Mouse (Mus musculus) megakaryocyte progenitor cell, adult 5-6 weeks (primary cell): Measurements from ENCODE around the gene 1700016K19Rik. TPM values are rescaled to one million over a fixed set of nuclear protein-coding genes. Genes with fewer than 3 reads are reported as not detected.
"Not testable (repeated sequence)": the region's sequence is repeated elsewhere in the genome, so short reads cannot be mapped to it uniquely, and the experiment has no call there.

Experiments
- ATAC-seq: replicated peaks from 2 replicates; pipeline ENCODE4 v1.8.0; 2016; ENCODE audit warnings: mild to moderate bottlenecking, moderate TSS enrichment, inconsistent platforms; ENCODE audit not compliant: poor library complexity
- total RNA-seq, 2 experiments: library from RNA; stranded (forward) in 1 of 2; stranded (reverse) in 1 of 2; fragments of 157-497, 149-512 nt in 1 of 2; fragments of 200-1000 nt in 1 of 2; gene quantifications; 2 replicates each; pipeline versions ENCODE4 v1.2.3 to v1.2.4; 2015 to 2017

The 1700016K19Rik gene
- total RNA-seq, 2 experiments from 2014 or later = not detected

GRCm38 (mm10) chr11:75984581-75984980, 15.1 kb upstream of the 1700016K19Rik start:
- no peak for ATAC-seq

DNA sequence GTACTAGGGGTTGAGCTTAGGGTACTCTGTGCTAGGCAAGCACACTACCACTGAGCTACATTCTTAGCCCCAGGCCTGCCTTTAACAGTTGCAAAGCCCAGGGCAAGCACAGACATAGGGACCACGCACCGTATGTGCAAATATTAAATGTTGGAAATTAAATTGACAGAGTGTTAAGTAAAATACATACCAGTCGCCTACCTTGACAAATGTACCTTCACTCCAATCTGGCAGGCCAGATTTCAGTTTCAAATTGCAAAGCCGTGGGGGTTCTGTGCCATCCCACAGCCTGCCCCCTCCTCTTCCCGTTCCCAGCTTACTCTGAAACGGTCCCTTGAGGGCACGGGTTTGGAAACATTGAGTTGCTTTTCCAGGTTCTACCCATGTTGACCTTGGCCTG, 13.8 kb upstream of the 1700016K19Rik start:
- ATAC-seq = no peak

DNA sequence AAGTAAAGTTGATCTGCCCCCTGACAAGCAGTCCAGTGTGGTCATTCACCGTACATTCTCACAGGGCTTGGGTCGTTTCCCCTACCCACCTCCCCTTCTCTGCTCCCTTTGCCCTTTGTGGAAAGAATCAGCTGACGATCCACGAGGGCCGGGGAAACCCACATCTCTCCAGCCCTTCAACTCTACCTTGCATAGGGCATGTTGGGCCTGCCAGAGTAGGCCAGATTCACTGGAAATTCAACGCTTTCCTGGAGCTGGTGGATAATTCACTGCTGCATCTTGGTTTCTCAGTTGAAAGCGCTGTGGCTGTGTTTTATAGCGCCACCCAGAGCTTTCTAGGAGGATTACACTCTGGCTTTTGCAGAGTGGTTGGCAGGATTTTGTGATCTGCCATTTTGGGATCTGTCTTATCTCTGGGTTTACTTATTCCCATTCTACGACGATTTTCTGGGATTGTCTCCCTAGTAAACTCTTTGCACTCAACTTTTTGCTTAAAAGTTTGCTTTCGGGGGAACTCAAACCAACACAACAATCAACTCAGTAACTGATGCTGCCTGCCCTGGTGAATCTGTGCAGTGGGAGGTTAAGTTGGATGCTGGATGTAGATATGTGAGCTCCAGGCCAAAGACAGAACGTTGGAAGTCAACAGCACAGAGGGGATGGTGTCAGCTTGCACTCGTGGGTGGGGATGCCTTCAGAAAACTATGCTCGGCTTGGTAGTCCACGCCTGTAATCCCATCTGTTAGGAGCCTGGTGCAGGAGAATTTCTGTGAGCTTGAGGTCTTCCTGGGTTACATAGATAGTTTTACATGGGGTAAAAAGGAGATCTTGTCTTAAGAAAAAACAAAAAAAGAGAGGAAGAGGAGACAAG, 8.5 kb upstream of the 1700016K19Rik start:
- no peak for ATAC-seq

DNA sequence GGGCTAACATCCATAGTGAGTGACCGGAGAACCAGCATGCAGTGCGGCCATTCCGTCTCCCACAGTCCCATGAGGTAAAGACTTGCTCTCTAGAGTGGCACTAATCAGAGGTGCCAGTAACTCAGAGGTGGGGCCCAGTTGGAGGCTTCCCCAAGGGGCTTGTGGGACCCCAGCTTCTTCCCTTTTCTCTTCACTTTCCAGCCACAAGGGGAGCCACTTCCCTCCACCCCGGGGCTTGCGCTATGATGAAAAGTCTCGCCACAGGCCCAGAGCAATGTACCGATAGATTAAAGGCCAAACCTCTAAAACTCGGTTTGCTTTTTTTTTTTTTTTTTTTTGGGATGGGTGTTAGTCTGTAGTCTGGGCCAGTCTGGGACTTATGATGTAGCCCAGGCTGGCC, 7.8 kb upstream of the 1700016K19Rik start:
- ATAC-seq = peak; percentile 64

- peak; percentile 60 for ATAC-seq
Observed at GRCm38 (mm10) chr11:75992481-75992880, 7.2 kb upstream of the 1700016K19Rik start.

- ATAC-seq = no peak
Observed at GRCm38 (mm10) chr11:75994357-75994756, 5.4 kb upstream of the 1700016K19Rik start.

- ATAC-seq = no peak
Observed at GRCm38 (mm10) chr11:76000701-76001100, 989 bp downstream of the 1700016K19Rik start.

DNA sequence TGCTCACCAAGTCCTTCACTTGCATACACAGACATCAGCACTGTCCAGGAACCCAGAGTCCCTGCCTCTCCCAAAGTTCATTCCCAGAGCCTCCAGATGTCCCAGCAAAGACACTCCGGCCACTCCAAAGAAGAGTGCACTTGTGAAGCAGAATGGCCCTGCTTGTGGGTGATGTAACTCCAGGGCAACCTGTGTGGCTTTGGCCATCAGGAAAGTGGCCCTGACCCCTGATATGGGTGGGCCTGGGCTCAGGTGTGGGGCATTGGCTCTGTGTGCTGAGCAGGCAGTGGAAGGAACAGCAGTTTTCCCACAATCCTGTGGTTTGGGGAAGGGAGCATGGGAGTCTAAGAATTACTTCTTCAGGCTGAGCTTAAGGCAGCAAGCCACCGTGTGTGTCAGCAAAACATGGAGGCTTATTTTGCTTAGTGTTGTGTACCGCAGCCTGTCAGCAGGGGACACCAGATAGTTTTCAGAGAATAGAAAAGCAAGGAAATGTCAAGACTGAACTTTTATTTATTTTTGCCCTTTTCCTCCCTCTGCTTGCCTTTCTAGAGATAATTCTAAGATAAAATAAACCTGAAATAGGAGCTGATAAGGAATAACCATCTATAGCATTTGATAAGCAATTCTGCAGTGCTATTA, 1.6 kb downstream of the 1700016K19Rik start:
- no peak for ATAC-seq

DNA sequence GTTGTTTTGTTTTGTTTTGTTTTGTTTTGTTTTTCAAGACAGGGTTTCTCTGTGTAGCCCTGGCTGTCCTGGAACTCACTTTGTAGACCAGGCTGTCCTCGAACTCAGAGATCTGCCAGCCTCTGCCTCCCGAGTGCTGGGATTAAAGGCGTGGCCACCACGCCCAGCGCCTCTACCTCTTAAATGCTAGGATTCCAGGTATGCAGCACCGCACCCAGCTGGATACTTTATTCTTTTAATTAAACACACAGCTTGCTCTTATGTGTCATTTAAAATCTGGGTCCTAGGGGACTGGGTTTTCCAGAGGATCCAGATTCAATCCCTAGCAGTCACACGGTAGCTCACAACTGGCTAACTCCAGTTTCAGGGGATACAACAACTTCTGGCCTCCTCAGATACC, 4.6 kb downstream of the 1700016K19Rik start:
- ATAC-seq = not testable (repeated sequence)

- ATAC-seq = no peak
Observed at GRCm38 (mm10) chr11:76008162-76008561, 8.4 kb downstream of the 1700016K19Rik start.

GRCm38 (mm10) chr11:76009101-76009500, 9.4 kb downstream of the 1700016K19Rik start:
- ATAC-seq = no peak

DNA sequence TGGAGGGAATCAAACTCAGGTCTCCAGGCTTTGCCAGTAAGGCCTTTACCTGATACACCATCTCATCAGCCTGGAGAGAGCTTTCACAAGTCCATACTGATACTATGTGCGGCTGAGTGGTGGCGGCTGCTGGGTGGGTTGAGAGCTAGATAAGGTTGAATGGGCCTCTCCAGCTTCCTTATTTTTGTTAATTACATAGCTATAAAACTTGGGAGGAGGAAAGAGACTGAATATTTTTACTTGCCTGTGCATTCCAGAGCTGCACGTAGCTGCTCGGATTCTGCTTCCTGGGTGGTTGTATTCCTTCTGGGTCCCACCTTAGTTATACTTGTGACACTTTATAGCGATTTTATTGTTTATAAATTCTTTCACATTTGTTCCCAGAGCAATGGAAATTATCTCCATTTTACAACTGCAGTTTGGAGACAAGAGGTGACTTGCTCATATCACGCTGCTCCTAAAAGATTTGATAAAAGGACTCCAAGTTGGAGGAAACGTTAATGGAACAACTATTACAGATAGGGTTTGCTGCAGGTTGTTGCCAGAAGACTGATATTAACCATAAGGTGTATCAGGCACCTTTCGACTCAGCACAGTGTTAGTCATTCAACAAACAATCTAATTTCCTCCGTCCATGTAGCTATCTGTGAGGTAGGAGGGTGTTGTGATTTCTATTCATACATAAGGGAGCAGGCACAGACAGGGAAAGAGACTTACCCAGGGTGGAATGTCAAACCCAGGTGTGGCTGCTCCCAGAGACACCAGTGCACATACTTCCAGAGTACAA, 11.3 kb downstream of the 1700016K19Rik start:
- no peak for ATAC-seq

GRCm38 (mm10) chr11:76015251-76015650, 15.5 kb downstream of the 1700016K19Rik start:
- ATAC-seq = no peak

- ATAC-seq = no peak
Observed at GRCm38 (mm10) chr11:76015814-76016213, 16.1 kb downstream of the 1700016K19Rik start.

- ATAC-seq = no peak
Observed at GRCm38 (mm10) chr11:76019879-76020278, 20.2 kb downstream of the 1700016K19Rik start.

- ATAC-seq = no peak
Observed at GRCm38 (mm10) chr11:76020916-76021315, 21.2 kb downstream of the 1700016K19Rik start.

DNA sequence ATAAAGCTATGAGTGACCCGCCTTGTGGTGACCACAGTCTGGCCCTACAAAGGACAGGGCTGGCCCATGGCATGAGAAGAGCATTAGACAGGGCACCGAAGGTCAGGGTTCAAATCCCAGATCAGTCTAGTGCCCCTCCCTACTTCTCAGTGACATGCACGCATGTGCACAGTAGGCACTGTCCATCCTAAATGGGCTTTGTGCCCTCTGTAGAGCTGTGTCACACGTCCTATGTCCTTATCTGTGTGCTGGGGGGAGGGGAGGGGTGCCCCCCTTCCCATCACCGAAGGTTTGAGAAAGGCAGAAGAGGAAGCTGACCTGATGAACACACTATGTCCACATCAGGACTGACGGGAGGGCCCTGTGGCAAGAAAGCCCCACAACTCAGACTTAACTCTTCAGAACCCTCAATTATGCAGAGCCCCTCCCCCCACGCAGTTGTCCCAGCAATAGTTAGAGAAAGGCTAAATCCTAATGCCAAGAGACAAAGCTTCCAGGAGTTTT, 25.4 kb downstream of the 1700016K19Rik start:
- ATAC-seq = peak; percentile 60

- ATAC-seq = no peak
Observed at GRCm38 (mm10) chr11:76026527-76027138, 26.9 kb downstream of the 1700016K19Rik start.

- peak; percentile 79 for ATAC-seq
Observed at GRCm38 (mm10) chr11:76027139-76028071, 27.7 kb downstream of the 1700016K19Rik start, which contains the start of gene Rflnb. Rflnb (minus strand) TSS chr11:76027782.

DNA sequence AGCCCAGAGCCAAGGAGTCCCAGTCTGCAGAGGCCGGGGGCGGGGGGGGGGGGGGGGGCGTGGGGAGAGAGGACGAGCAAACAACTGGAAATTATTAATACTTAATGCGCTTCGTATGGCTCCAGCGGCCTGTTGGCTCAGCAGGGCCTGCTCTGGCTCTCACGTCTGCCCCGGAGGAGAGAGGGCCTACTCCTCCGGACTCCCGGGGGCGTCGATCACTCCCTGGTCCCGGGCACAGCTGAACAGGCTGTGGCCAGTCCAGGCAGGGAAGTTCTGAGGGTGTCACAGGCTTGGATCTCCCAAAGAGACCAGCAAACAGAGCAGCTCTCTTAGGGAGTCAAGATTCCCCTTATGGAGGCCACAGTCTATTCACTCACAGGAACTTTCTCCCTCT, 28.4 kb downstream of the 1700016K19Rik start:
- no peak for ATAC-seq
